Mouse (Mus musculus) liver, adult 2 months (tissue): ENCODE results near the gene Plcb1.

Source experiments
- CTCF ChIP-seq: fragments of 200-500 bp; IDR thresholded peaks from 2 replicates; pipeline ENCODE4 v1.5.1; 2011; ENCODE audit warnings: low read depth, low read length, control low read depth
- POLR2A ChIP-seq: fragments of 200-500 bp; IDR thresholded peaks from 2 replicates; pipeline ENCODE4 v1.6.1; 2011; ENCODE audit warnings: low read length, control low read depth; ENCODE audit not compliant: insufficient read depth; ENCODE audit errors: extremely low read depth

DNA sequence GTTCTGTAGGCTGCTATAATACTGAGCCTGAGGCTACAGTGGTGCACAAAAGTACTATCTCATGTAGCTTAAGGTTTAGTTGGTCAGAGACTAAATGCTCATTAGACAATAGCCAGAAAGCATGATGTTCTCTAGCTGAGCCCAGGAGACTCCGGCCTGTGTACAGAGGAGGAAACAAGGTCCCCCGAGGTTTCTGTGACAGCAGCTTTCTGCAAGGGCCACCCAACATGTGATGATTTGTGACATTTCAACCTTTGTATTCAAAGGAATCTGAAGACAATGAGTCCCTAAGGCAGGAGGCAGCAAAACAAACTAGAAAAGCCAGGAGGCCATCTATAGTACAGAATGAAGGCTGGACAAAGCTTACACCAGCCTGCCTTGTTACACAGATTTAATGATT is 70.8 kb downstream of the Plcb1 start:
- TF ChIP-seq POLR2A (no peak), CTCF (no peak)
